Mouse (Mus musculus) ES-E14 (cell line): ENCODE data around the gene Anapc15-ps.

Experiments
- CHD2 ChIP-seq: IDR thresholded peaks from 2 replicates; pipeline ENCODE4 v1.6.1; 2014; ENCODE audit warnings: mild to moderate bottlenecking, low read depth, low read length, inconsistent platforms
- HCFC1 ChIP-seq: IDR thresholded peaks from 2 replicates; pipeline ENCODE4 v1.6.1; 2012; ENCODE audit warnings: low read length, inconsistent platforms, borderline replicate concordance; ENCODE audit not compliant: insufficient read depth
- MAFK ChIP-seq: IDR thresholded peaks from 2 replicates; pipeline ENCODE4 v1.6.1; 2014; ENCODE audit warnings: mild to moderate bottlenecking, low read depth, low read length, inconsistent platforms; ENCODE audit not compliant: insufficient read depth
- ZC3H11A ChIP-seq: IDR thresholded peaks from 2 replicates; pipeline ENCODE4 v1.6.1; 2012; ENCODE audit warnings: low read depth, mild to moderate bottlenecking, inconsistent platforms, low read length, borderline replicate concordance
- ZNF384 ChIP-seq: IDR thresholded peaks from 2 replicates; pipeline ENCODE4 v1.6.1; 2012; ENCODE audit warnings: low read depth, low read length, inconsistent platforms

- TF ChIP-seq MAFK (no peak), CHD2 (no peak), ZC3H11A (no peak), HCFC1 (no peak), ZNF384 (no peak)
These were observed 42.4 kb downstream of the Anapc15-ps start for GRCm38 (mm10) chr10:95630726-95631345.
